Mouse (Mus musculus): ENCODE results near the gene Kidins220. TPM values are rescaled to one million over a fixed set of nuclear protein-coding genes. Genes with fewer than 3 reads are reported as not detected.

The Kidins220 gene
- polyA plus RNA-seq, 1 experiment from 2014 or later, result 46.7 TPM

GRCm38 (mm10) chr12:25099563-25100408 lies 125.1 kb downstream of the Kidins220 start:
- ATAC-seq (ENCODE audit: insufficient number of reproducible peaks, low FRiP score), result no peak
- H3K4me1 ChIP-seq (replicated peaks), result peaks cover 20% of the 10 kb centered on the region
- H3K4me2 ChIP-seq, result peak overlapping the region; percentile 86
- H3K27me3 ChIP-seq (replicated peaks), result no peaks in the 10 kb centered on the region
- no peaks in the 10 kb centered on the region for H3K9me3 ChIP-seq (replicated peaks)
- H3K36me3 ChIP-seq, result no peaks in the 10 kb centered on the region
- under 1% methylated on average over 38 of the region's 38 CpGs for WGBS
- peak overlapping the region; percentile 93 for H3K4me3 ChIP-seq
- H3K9ac ChIP-seq, result peak overlapping the region; percentile 86
- H3K27ac ChIP-seq (ENCODE audit: poor library complexity, severe bottlenecking), result peak overlapping the region; percentile 97

GRCm38 (mm10) chr12:25100411-25101217 lies 125.9 kb downstream of the Kidins220 start:
- Histone ChIP-seq H3K4me3 (peak overlapping the region; percentile 93), H3K4me1 (replicated peaks) (peaks cover 20% of the 10 kb centered on the region), H3K27me3 (replicated peaks) (no peaks in the 10 kb centered on the region), H3K36me3 (no peaks in the 10 kb centered on the region), H3K9me3 (replicated peaks) (no peaks in the 10 kb centered on the region), H3K9ac (peak overlapping the region; percentile 86), H3K27ac (ENCODE audit: poor library complexity, severe bottlenecking) (peak overlapping the region; percentile 97), H3K4me2 (peak overlapping the region; percentile 86)
- WGBS, result under 1% methylated on average over 58 of the region's 59 CpGs
- no peak for ATAC-seq (ENCODE audit: insufficient number of reproducible peaks, low FRiP score)

- Histone ChIP-seq H3K27me3 (replicated peaks) (no peaks in the 10 kb centered on the region), H3K4me1 (replicated peaks) (peaks cover 20% of the 10 kb centered on the region), H3K27ac (ENCODE audit: poor library complexity, severe bottlenecking) (peak overlapping the region; percentile 97), H3K9me3 (replicated peaks) (no peaks in the 10 kb centered on the region), H3K4me3 (no peak overlapping the region), H3K36me3 (no peaks in the 10 kb centered on the region), H3K4me2 (peak overlapping the region; percentile 86), H3K9ac (peak overlapping the region; percentile 86; the same call in 1 of the 2 replicates)
- 29% methylated on average over 5 of the region's 5 CpGs for WGBS
- no peak for ATAC-seq (ENCODE audit: insufficient number of reproducible peaks, low FRiP score)
Observed at GRCm38 (mm10) chr12:25101389-25101788, 126.7 kb downstream of the Kidins220 start.

GRCm38 (mm10) chr12:25103911-25104310 lies 129.2 kb downstream of the Kidins220 start:
- Histone ChIP-seq H3K4me1 (replicated peaks) (peaks cover 11% of the 10 kb centered on the region), H3K9me3 (replicated peaks) (no peaks in the 10 kb centered on the region), H3K9ac (no peak overlapping the region), H3K4me3 (no peak overlapping the region), H3K4me2 (no peak overlapping the region), H3K27ac (ENCODE audit: poor library complexity, severe bottlenecking) (no peak overlapping the region), H3K36me3 (no peaks in the 10 kb centered on the region), H3K27me3 (replicated peaks) (no peaks in the 10 kb centered on the region)
- WGBS, result 68% methylated on average over 6 of the region's 6 CpGs
- ATAC-seq (ENCODE audit: insufficient number of reproducible peaks, low FRiP score), result no peak

GRCm38 (mm10) chr12:25104541-25104940 lies 129.8 kb downstream of the Kidins220 start:
- no peak for ATAC-seq (ENCODE audit: insufficient number of reproducible peaks, low FRiP score)
- no peak overlapping the region for H3K4me3 ChIP-seq
- no peak overlapping the region for H3K9ac ChIP-seq
- H3K4me2 ChIP-seq, result no peak overlapping the region
- no peak overlapping the region for H3K27ac ChIP-seq (ENCODE audit: poor library complexity, severe bottlenecking)
- H3K27me3 ChIP-seq (replicated peaks), result no peaks in the 10 kb centered on the region
- no peaks in the 10 kb centered on the region for H3K9me3 ChIP-seq (replicated peaks)
- no peaks in the 10 kb centered on the region for H3K36me3 ChIP-seq
- H3K4me1 ChIP-seq (replicated peaks), result peaks cover 13% of the 10 kb centered on the region

GRCm38 (mm10) chr12:25108865-25109264 lies 134.1 kb downstream of the Kidins220 start:
- Histone ChIP-seq H3K27ac (ENCODE audit: poor library complexity, severe bottlenecking) (no peak overlapping the region), H3K4me1 (replicated peaks) (peaks cover 10% of the 10 kb centered on the region), H3K4me3 (no peak overlapping the region), H3K27me3 (replicated peaks) (no peaks in the 10 kb centered on the region), H3K9me3 (replicated peaks) (0 out of 2 replicates have a peak, but pooled peaks cover under 1% of the 10 kb centered on the region), H3K36me3 (no peaks in the 10 kb centered on the region), H3K9ac (no peak overlapping the region), H3K4me2 (no peak overlapping the region)
- no peak for ATAC-seq (ENCODE audit: insufficient number of reproducible peaks, low FRiP score)
- WGBS, result 47% methylated on average over 2 of the region's 2 CpGs

- Histone ChIP-seq H3K9me3 (replicated peaks) (0 out of 2 replicates have a peak, but pooled peaks cover 3% of the 10 kb centered on the region), H3K9ac (no peak overlapping the region), H3K27me3 (replicated peaks) (no peaks in the 10 kb centered on the region), H3K27ac (ENCODE audit: poor library complexity, severe bottlenecking) (peak overlapping the region; percentile 54), H3K4me3 (no peak overlapping the region), H3K4me1 (replicated peaks) (peaks cover 10% of the 10 kb centered on the region), H3K4me2 (no peak overlapping the region), H3K36me3 (no peaks in the 10 kb centered on the region)
- WGBS, result 71% methylated on average over 7 of the region's 7 CpGs
- peak; percentile 52; the same call in 1 of the 2 replicates for ATAC-seq (ENCODE audit: insufficient number of reproducible peaks, low FRiP score)
Observed at GRCm38 (mm10) chr12:25109971-25110681, 135.4 kb downstream of the Kidins220 start.

GRCm38 (mm10) chr12:25110682-25111078 lies 136.0 kb downstream of the Kidins220 start:
- Histone ChIP-seq H3K36me3 (no peaks in the 10 kb centered on the region), H3K9ac (no peak overlapping the region), H3K4me1 (replicated peaks) (peaks cover 10% of the 10 kb centered on the region), H3K4me3 (no peak overlapping the region), H3K4me2 (no peak overlapping the region), H3K27me3 (replicated peaks) (no peaks in the 10 kb centered on the region), H3K9me3 (replicated peaks) (0 out of 2 replicates have a peak, but pooled peaks cover 3% of the 10 kb centered on the region), H3K27ac (ENCODE audit: poor library complexity, severe bottlenecking) (peak overlapping the region; percentile 63)
- peak; percentile 35; the same call in 1 of the 2 replicates for ATAC-seq (ENCODE audit: insufficient number of reproducible peaks, low FRiP score)
- 72% methylated on average over 7 of the region's 7 CpGs for WGBS

Other genes with a start within 250 kb of the Kidins220 start
- 35.8 and 37.1 TPM in 2 replicates for gene Mboat2, start 144.0 kb upstream of the Kidins220 start, polyA plus RNA-seq (2016; fragmentation: Nextera tagmentation; extraction: Ambion mirVana)
- 433 and 441 TPM in 2 replicates for gene Id2, start 122.2 kb downstream of the Kidins220 start, polyA plus RNA-seq (2016; fragmentation: Nextera tagmentation; extraction: Ambion mirVana)

All from heart, embryonic 12.5 days (tissue).